Mouse (Mus musculus): Measurements from ENCODE around the gene Pycr2. TPM values are rescaled to one million over a fixed set of nuclear protein-coding genes. Genes with fewer than 3 reads are reported as not detected.
"Not testable (repeated sequence)": the region's sequence is repeated elsewhere in the genome, so short reads cannot be mapped to it uniquely, and the experiment has no call there.

Gene Pycr2
- polyA plus RNA-seq, 2 experiments = 62.5 to 91.5 TPM

DNA sequence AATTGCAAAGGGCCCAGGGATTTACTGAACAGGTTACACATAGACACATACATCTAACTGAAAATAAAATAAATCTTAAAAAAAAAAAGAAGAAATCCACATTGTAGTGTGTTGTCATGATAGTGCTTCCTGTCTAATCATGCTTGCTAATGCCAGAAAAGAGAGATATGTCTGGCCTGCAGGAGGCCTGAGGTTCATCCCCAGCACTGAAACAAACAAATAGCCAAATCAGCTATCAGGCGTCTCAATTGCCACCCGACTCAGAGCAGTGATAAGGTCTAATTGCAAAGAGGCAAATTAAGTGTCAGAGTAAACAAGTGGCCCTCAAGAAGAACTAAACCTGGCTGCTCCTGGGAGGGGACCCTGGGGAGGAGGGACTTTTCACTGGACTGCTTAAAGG, 25.5 kb downstream of the Pycr2 start:
- 37% methylated on average over 2 of the region's 2 CpGs for WGBS
- no peak overlapping the region for H3K27ac ChIP-seq (replicated peaks; ENCODE audit: low read depth, low read length)
- ATAC-seq (ENCODE audit: low FRiP score, low read depth) (no peak), DNase-seq (ENCODE audit: low spot score) (no peak)
- H3K4me2 ChIP-seq (replicated peaks; ENCODE audit: low read depth, low read length, severe bottlenecking) = no peak overlapping the region
- no peaks in the 10 kb centered on the region for H3K36me3 ChIP-seq (ENCODE audit: control insufficient read depth, insufficient read depth, low read length)
- no peaks in the 10 kb centered on the region for H3K4me1 ChIP-seq (ENCODE audit: control insufficient read depth, insufficient read depth, low read length)
- H3K4me3 ChIP-seq (replicated peaks; ENCODE audit: low read length) = no peak overlapping the region
- no peaks in the 10 kb centered on the region for H3K9me3 ChIP-seq (ENCODE audit: control insufficient read depth, low read length)
- TF ChIP-seq POLR2A (IDR thresholded peaks at IDR 0.05; ENCODE audit: borderline replicate concordance, extremely low read depth, insufficient read depth, insufficient read length) = no peak
- H3K27me3 ChIP-seq (ENCODE audit: control insufficient read depth, insufficient read depth, low read length) = peaks cover 12% of the 10 kb centered on the region
- H3K9ac ChIP-seq (ENCODE audit: low read depth, low read length, severe bottlenecking) = no peak overlapping the region

DNA sequence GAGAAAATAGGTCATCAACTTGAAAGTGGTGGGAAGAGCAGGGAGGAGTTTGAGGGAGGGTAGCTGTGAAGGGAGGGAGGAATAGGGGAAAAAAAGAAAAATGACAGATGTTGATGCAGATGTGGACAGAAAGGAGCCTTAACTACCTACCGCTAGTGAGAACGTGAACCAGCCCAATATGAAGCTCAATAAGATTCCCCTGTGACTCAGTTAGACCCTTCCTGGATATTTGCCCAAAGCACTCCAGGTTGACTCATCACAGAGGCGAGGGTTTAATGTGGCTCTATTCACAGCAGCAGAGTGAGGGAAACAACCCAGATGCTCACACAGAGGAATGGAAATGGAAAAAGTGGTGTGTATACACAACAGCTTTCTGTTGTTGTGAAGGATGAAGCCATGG, 27.0 kb downstream of the Pycr2 start:
- Histone ChIP-seq H3K27ac (replicated peaks; ENCODE audit: low read depth, low read length) (no peak overlapping the region), H3K4me3 (replicated peaks; ENCODE audit: low read length) (no peak overlapping the region), H3K27me3 (ENCODE audit: control insufficient read depth, insufficient read depth, low read length) (peaks cover 26% of the 10 kb centered on the region), H3K36me3 (ENCODE audit: control insufficient read depth, insufficient read depth, low read length) (no peaks in the 10 kb centered on the region), H3K9ac (ENCODE audit: low read depth, low read length, severe bottlenecking) (no peak overlapping the region), H3K4me2 (replicated peaks; ENCODE audit: low read depth, low read length, severe bottlenecking) (no peak overlapping the region), H3K9me3 (ENCODE audit: control insufficient read depth, low read length) (no peaks in the 10 kb centered on the region), H3K4me1 (ENCODE audit: control insufficient read depth, insufficient read depth, low read length) (no peaks in the 10 kb centered on the region)
- no peak for DNase-seq (ENCODE audit: low spot score)
- ATAC-seq (ENCODE audit: low FRiP score, low read depth) = no peak
- TF ChIP-seq POLR2A (IDR thresholded peaks at IDR 0.05; ENCODE audit: borderline replicate concordance, extremely low read depth, insufficient read depth, insufficient read length) = no peak
- WGBS = 43% methylated on average over 3 of the region's 3 CpGs

DNA sequence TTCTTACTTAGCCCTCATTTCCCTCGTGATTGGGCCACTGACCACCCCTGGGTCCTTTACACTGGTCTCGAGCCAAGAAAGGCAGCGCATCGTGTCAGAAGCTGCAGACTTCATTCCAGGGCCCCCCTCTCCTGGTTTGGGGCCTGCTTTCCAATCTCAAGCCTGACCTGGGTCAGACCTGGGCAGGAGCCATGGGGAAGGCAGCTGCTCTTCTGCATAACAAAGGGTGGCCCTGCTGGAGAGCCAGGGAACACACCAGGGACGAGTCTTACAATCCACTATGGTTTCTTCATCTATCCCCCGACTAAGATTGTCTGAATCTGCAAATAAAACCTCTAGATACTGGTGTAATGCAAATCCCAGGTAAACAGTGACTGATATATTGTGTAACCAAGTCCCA, 29.6 kb downstream of the Pycr2 start:
- Histone ChIP-seq H3K4me2 (replicated peaks; ENCODE audit: low read depth, low read length, severe bottlenecking) (no peak overlapping the region), H3K36me3 (ENCODE audit: control insufficient read depth, insufficient read depth, low read length) (no peaks in the 10 kb centered on the region), H3K9ac (ENCODE audit: low read depth, low read length, severe bottlenecking) (no peak overlapping the region), H3K27ac (replicated peaks; ENCODE audit: low read depth, low read length) (no peak overlapping the region), H3K4me1 (ENCODE audit: control insufficient read depth, insufficient read depth, low read length) (no peaks in the 10 kb centered on the region), H3K9me3 (ENCODE audit: control insufficient read depth, low read length) (no peaks in the 10 kb centered on the region), H3K4me3 (replicated peaks; ENCODE audit: low read length) (no peak overlapping the region), H3K27me3 (ENCODE audit: control insufficient read depth, insufficient read depth, low read length) (peaks cover 35% of the 10 kb centered on the region)
- no peak for TF ChIP-seq POLR2A (IDR thresholded peaks at IDR 0.05; ENCODE audit: borderline replicate concordance, extremely low read depth, insufficient read depth, insufficient read length)
- ATAC-seq (ENCODE audit: low FRiP score, low read depth) (no peak), DNase-seq (ENCODE audit: low spot score) (no peak)
- 34% methylated on average over 6 of the region's 6 CpGs for WGBS

DNA sequence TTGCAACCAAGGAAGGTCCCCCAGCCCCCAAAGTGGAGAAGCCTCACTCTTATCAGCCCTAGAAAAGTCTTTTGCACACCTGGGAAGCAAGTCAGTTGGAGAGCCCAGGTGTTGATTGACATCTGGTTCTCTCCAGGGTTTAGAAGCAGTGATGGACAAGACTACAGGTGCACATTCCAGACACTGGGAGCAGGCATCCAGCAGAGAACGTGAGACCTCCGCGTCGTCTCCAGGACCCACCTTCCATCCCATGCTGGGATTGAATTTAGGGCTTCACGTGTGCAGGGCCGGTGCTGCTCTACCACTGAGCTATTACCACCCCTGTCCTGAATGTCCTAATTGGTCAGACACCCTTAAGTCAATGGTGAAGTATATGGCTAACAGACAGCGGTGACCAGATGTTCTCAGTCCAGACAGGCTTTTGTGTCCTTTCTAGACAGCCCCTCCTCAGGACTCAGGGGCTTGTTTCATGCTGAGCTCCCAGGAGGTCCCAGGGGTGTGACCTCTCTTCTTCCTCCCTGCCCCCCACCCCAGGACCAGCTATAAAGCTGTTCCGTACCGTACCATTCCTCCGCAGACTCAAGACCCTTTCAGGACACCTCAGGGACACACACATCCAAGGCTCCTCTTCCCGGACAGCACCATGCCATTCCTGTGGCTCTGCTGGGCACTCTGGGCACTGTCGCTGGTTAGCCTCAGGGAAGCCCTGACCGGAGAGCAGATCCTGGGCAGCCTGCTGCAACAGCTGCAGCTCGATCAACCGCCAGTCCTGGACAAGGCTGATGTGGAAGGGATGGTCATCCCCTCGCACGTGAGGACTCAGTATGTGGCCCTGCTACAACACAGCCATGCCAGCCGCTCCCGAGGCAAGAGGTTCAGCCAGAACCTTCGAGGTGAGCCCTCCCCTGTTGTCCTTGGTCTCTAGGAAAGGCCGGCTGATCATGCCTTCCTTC, 30.6 kb downstream of the Pycr2 start, which contains the start of gene Lefty1:
Lefty1 (plus strand) TSS at position 556 of the 953 bp plus-strand sequence.
- H3K36me3 ChIP-seq (ENCODE audit: control insufficient read depth, insufficient read depth, low read length) = no peaks in the 10 kb centered on the region
- H3K27ac ChIP-seq (replicated peaks; ENCODE audit: low read depth, low read length) = no peak within 1 kb of the TSS
- no peak within 1 kb of the TSS for H3K4me2 ChIP-seq (replicated peaks; ENCODE audit: low read depth, low read length, severe bottlenecking)
- no peak for ATAC-seq (ENCODE audit: low FRiP score, low read depth)
- H3K4me1 ChIP-seq (ENCODE audit: control insufficient read depth, insufficient read depth, low read length) = no peaks in the 10 kb centered on the region
- H3K27me3 ChIP-seq (ENCODE audit: control insufficient read depth, insufficient read depth, low read length) = peaks cover 35% of the 10 kb centered on the region
- no peak for DNase-seq (ENCODE audit: low spot score)
- WGBS = 14% methylated on average over 21 of the region's 21 CpGs
- H3K9ac ChIP-seq (ENCODE audit: low read depth, low read length, severe bottlenecking) = no peak within 1 kb of the TSS
- no peaks in the 10 kb centered on the region for H3K9me3 ChIP-seq (ENCODE audit: control insufficient read depth, low read length)
- TF ChIP-seq POLR2A (IDR thresholded peaks at IDR 0.05; ENCODE audit: borderline replicate concordance, extremely low read depth, insufficient read depth, insufficient read length) = no peak
- H3K4me3 ChIP-seq (replicated peaks; ENCODE audit: low read length) = no peak within 1 kb of the TSS

DNA sequence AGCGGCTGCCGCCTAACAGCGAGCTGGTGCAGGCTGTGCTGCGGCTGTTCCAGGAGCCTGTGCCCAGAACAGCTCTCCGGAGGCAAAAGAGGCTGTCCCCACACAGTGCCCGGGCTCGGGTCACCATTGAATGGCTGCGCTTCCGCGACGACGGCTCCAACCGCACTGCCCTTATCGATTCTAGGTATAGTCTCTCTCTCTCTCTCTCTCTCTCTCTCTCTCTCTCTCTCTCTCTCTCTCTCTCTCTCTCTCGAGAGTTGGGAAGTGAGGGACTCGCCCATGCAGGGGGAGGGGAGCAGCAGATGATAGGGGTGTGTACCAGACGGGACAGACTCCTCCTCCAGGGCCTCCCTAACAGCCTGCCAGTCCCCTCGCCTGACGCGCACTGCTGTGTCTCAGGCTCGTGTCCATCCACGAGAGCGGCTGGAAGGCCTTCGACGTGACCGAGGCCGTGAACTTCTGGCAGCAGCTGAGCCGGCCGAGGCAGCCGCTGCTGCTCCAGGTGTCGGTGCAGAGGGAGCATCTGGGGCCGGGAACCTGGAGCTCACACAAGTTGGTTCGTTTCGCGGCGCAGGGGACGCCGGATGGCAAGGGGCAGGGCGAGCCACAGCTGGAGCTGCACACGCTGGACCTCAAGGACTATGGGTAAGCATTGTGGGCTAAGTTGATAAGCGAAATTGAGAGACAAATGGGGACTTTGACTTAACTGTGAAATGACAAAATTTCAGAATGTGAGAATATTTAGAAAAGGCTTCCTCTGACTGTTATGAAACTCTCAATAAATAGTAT, 32.7 kb downstream of the Pycr2 start:
- not testable (repeated sequence) for H3K4me1 ChIP-seq (ENCODE audit: control insufficient read depth, insufficient read depth, low read length); H3K27ac ChIP-seq (replicated peaks; ENCODE audit: low read depth, low read length); H3K36me3 ChIP-seq (ENCODE audit: control insufficient read depth, insufficient read depth, low read length); H3K9ac ChIP-seq (ENCODE audit: low read depth, low read length, severe bottlenecking); H3K9me3 ChIP-seq (ENCODE audit: control insufficient read depth, low read length)
- H3K27me3 ChIP-seq (ENCODE audit: control insufficient read depth, insufficient read depth, low read length) = peaks cover 35% of the 10 kb centered on the region
- H3K4me2 ChIP-seq (replicated peaks; ENCODE audit: low read depth, low read length, severe bottlenecking) = peak overlapping the region; percentile 35
- WGBS = 2% methylated on average over 33 of the region's 41 CpGs
- peak overlapping the region; percentile 22 for H3K4me3 ChIP-seq (replicated peaks; ENCODE audit: low read length)
- DNase-seq (ENCODE audit: low spot score) (peak; percentile 45), ATAC-seq (ENCODE audit: low FRiP score, low read depth) (peak; percentile 75; the same call in 1 of the 2 replicates)

DNA sequence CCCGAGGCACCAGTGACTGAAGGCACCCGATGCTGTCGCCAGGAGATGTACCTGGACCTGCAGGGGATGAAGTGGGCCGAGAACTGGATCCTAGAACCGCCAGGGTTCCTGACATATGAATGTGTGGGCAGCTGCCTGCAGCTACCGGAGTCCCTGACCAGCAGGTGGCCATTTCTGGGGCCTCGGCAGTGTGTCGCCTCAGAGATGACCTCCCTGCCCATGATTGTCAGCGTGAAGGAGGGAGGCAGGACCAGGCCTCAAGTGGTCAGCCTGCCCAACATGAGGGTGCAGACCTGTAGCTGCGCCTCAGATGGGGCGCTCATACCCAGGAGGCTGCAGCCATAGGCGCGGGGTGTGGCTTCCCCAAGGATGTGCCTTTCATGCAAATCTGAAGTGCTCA, 33.5 kb downstream of the Pycr2 start:
- not testable (repeated sequence) for H3K9ac ChIP-seq (ENCODE audit: low read depth, low read length, severe bottlenecking); H3K4me2 ChIP-seq (replicated peaks; ENCODE audit: low read depth, low read length, severe bottlenecking); H3K4me1 ChIP-seq (ENCODE audit: control insufficient read depth, insufficient read depth, low read length); H3K27ac ChIP-seq (replicated peaks; ENCODE audit: low read depth, low read length); H3K9me3 ChIP-seq (ENCODE audit: control insufficient read depth, low read length); DNase-seq (ENCODE audit: low spot score); H3K4me3 ChIP-seq (replicated peaks; ENCODE audit: low read length); H3K36me3 ChIP-seq (ENCODE audit: control insufficient read depth, insufficient read depth, low read length); ATAC-seq (ENCODE audit: low FRiP score, low read depth)
- 39% methylated on average over 10 of the region's 13 CpGs for WGBS
- H3K27me3 ChIP-seq (ENCODE audit: control insufficient read depth, insufficient read depth, low read length) = peaks cover 35% of the 10 kb centered on the region

DNA sequence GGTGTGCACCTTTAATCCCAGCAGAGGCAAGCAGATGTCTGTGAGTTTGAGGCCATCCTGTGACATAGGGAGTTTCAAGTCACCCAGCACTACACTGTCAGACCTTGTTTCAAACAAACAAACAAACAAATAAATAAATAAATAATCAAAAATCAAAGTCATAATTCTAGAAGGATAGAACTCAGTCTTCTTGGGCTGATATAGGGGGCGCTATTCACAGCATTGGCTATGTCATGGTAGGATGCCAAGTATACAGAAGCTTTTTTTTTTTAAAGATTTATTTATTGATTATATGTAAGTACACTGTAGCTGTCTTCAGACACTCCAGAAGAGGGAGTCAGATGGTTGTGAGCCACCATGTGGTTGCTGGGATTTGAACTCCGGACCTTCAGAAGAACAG, 34.7 kb downstream of the Pycr2 start:
- Histone ChIP-seq H3K27me3 (ENCODE audit: control insufficient read depth, insufficient read depth, low read length) (peaks cover 30% of the 10 kb centered on the region), H3K4me1 (ENCODE audit: control insufficient read depth, insufficient read depth, low read length) (peaks cover 18% of the 10 kb centered on the region; the same call in 1 of the 2 replicates)
- not testable (repeated sequence) for H3K4me2 ChIP-seq (replicated peaks; ENCODE audit: low read depth, low read length, severe bottlenecking); H3K27ac ChIP-seq (replicated peaks; ENCODE audit: low read depth, low read length); H3K4me3 ChIP-seq (replicated peaks; ENCODE audit: low read length); DNase-seq (ENCODE audit: low spot score); H3K9ac ChIP-seq (ENCODE audit: low read depth, low read length, severe bottlenecking); H3K9me3 ChIP-seq (ENCODE audit: control insufficient read depth, low read length); H3K36me3 ChIP-seq (ENCODE audit: control insufficient read depth, insufficient read depth, low read length); ATAC-seq (ENCODE audit: low FRiP score, low read depth)
- WGBS = 68% methylated on average over 2 of the region's 2 CpGs

Measured in limb, embryonic 14.5 days (tissue).